Mouse (Mus musculus) cerebellum, postnatal 25 days (tissue): ENCODE measurements around the gene Ppcs.
A peak's percentile ranks its signal among the peaks of the same experiment; 100 is the strongest.

ENCODE experiments used
- DNase-seq, 2 experiments: peaks; one replicate each; pipeline ENCODE4 v3.0.0; 2021; ENCODE audit warnings: mixed read lengths in 2 of 2

Gene Ppcs

DNA sequence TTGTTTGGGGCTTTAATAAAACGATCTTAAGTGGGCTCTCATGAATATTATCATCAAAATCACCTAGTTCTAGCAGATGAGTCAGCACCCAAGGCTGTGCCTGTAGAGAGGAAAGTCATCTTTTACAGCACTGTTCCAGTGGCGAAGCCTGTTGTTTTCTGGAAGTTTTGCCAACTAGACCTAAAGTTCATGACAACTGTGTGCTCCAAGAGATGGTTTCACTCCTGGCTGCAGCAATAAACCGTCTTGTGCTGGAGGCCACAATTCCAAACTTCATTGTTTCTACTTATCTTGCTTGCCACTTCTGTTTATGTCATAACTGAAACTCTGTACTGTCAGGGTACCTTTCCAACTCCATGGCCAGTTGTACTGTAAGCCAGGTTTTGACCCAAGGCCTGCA lies 5.0 kb downstream of the Ppcs start:
- DNase-seq: no peak

DNA sequence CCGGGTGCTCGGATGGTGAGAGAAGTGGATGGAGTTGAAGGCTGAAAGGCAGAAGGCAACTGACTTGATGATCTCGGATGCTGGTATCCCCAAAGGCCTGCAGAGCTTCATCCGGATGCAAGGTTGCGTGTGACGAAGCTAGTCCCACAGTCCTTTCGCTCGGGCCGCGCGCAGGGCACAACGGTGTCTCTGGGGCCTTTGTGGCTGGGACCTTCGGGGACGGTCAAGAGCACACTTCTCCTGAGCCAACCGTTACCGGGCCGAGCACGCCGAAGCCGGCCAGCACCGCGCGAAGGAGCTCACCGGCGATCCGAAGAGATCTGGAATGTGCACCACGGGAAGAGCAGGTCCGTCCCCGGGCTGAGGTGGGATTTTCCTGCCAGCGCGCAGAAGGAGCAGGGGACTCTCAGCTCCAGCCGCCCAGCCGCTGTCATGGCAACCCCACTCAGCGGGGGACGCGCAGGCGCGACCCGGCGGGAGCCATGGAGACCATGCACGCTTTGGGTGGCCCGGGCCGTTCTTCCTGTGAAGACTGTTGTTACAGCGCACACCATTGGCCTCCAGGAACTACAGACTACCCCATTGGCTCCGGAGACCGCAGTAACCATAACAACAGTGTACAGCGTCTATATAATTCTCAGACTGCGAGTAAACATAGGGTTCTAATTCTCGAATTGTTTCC lies 7.0 kb downstream of the Ppcs start, which contains the start of gene Ccdc30:
Ccdc30 (minus strand) TSS at position 450 of the 682 bp plus-strand sequence.
- DNase-seq: peak; percentile 94 to 96

GRCm38 (mm10) chr4:119412791-119413190 lies 9.4 kb downstream of the Ppcs start:
- no peak for DNase-seq

- no peak for DNase-seq
Observed at GRCm38 (mm10) chr4:119411877-119412650, 10.2 kb downstream of the Ppcs start.

- DNase-seq: no peak
Observed at GRCm38 (mm10) chr4:119403431-119403830, 18.8 kb downstream of the Ppcs start.

- no peak for DNase-seq
Observed at GRCm38 (mm10) chr4:119400896-119401295, 21.3 kb downstream of the Ppcs start.

GRCm38 (mm10) chr4:119398751-119399150 lies 23.5 kb downstream of the Ppcs start:
- DNase-seq: peak; percentile 70 to 74

GRCm38 (mm10) chr4:119390369-119390768 lies 31.9 kb downstream of the Ppcs start:
- DNase-seq: peak in 1 of 2 experiments; percentile 19

- DNase-seq: no peak
Observed at GRCm38 (mm10) chr4:119389184-119389583, 33.0 kb downstream of the Ppcs start.

DNA sequence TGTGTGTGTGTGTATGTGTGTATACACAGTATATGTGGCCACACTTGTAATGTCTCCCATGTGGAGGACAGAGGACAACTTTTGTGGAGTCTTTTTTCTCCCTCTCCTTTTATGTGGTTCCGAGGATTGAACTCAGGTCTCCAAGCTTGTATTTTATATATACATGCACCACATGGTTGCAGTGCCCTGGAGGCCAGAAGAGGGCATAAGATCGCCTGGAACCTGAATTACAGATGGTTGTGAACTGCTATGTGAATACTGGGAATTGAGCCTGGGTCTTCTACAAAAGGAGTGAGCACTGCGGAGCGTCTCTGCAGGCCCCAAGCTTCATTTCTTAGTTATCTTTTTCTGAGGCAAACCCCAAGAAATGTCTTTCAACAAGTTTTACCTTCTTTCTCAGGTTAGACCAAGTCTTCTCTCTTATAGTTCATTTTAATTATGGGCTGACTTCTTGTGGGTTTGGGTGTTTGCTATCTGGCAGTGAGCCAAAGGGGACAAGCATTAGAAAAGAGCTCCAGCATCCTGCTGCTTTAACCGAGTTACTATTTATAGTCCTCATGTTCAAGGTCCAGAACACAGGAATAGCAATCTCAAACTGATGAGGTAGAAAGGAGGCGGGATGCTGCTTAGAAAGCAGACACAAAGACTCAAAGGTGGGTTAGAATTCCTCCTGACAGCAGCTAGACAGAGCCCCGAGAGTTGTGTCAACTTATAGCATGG lies 40.6 kb downstream of the Ppcs start:
- peak in 1 of 2 experiments; percentile 13 for DNase-seq

DNA sequence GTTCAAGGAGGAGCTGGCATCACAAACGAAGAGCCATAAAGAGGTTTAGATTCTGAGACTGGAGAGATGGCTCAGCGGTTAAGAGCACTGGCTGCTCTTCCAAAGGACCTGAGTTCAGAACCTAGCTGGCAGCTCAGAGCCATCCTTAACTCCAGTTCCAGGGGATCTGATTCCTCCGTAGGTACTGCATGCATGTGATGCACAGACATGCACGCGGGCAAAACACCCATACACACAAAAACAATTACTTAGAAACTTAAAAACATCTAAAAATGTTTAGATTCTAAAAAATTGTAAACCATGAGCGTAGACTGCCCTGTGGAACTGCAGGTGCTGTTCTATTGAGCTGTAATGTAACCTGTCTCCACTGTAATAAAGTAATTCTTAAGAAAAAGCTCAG lies 52.8 kb downstream of the Ppcs start:
- no peak for DNase-seq
